Mouse (Mus musculus) heart, postnatal 0 days (tissue): ENCODE results near the gene Unc13b. TPM values are rescaled to one million over a fixed set of nuclear protein-coding genes. Genes with fewer than 3 reads are reported as not detected.

ENCODE experiments used
- ATAC-seq: fragments of 200-750 bp; cut with Nextera tagmentation; 2 replicates; pipeline ENCODE4 v1.8.0; 2017; ENCODE audit warnings: low read depth, moderate number of reproducible peaks, moderate library complexity; ENCODE audit not compliant: insufficient read depth
- DNase-seq: peaks from one replicate; pipeline ENCODE4 v3.0.0-alpha.2; 2016; ENCODE audit warnings: low spot score
- H3K27ac ChIP-seq: fragments of 300-500 bp; sonication (generic); 2 replicates; pipeline ENCODE4 v1.5.1; 2014; ENCODE audit warnings: low read depth, mild to moderate bottlenecking
- H3K27me3 ChIP-seq: fragments of 300-500 bp; sonication (generic); 2 replicates; pipeline ENCODE4 v1.6.1; 2014; ENCODE audit warnings: low read length, mixed read lengths; ENCODE audit not compliant: control insufficient read depth, insufficient read depth
- H3K36me3 ChIP-seq: fragments of 300-500 bp; sonication (generic); replicated peaks from 2 replicates; pipeline ENCODE4 v1.6.1; 2014; ENCODE audit warnings: low read length, mixed read lengths; ENCODE audit not compliant: control insufficient read depth, insufficient read depth
- H3K4me1 ChIP-seq: fragments of 300-500 bp; sonication (generic); 2 replicates; pipeline ENCODE4 v1.6.1; 2014; ENCODE audit warnings: antibody characterized with exemption; ENCODE audit not compliant: control insufficient read depth, insufficient read depth
- H3K4me2 ChIP-seq: fragments of 300-500 bp; sonication (generic); 2 replicates; pipeline ENCODE4 v1.6.1; 2014; ENCODE audit warnings: low read depth, mild to moderate bottlenecking, low read length, moderate library complexity
- H3K4me3 ChIP-seq: fragments of 300-500 bp; sonication (generic); 2 replicates; pipeline ENCODE4 v1.5.1; 2014; ENCODE audit warnings: low read depth, low read length
- H3K9ac ChIP-seq: fragments of 300-500 bp; sonication (generic); replicated peaks from 2 replicates; pipeline ENCODE4 v1.6.1; 2014; ENCODE audit warnings: low read depth, low read length, mixed read lengths
- H3K9me3 ChIP-seq: fragments of 300-500 bp; sonication (generic); replicated peaks from 2 replicates; pipeline ENCODE4 v1.6.1; 2016; ENCODE audit warnings: low read length; ENCODE audit not compliant: control insufficient read depth
- CTCF ChIP-seq: IDR thresholded peaks from 2 replicates; pipeline ENCODE4 v1.5.1; 2016; ENCODE audit warnings: antibody characterized with exemption, control low read depth, low read depth
- EP300 ChIP-seq: IDR thresholded peaks from 2 replicates; pipeline ENCODE4 v1.6.1; 2016; ENCODE audit warnings: antibody characterized with exemption, low read depth
- WGBS: fragments of 180-500 bp; shearing (Covaris S2); extraction: QIAGEN DNeasy Blood & Tissue Kit; methylation state at CpG from one replicate; pipeline ENCODE4 v1.1.7; 2014; 5-methylcytosine and 5-hydroxymethylcytosine counted together
- polyA plus RNA-seq: library from polyadenylated mRNA; unstranded; fragments of >200 nt; fragmentation: Nextera tagmentation; extraction: Ambion mirVana; gene quantifications from 2 replicates; pipeline ENCODE4 v1.2.1, GENCODE M21; 2015
- total RNA-seq: library from RNA; depleted of rRNA; stranded (reverse); fragments of >200 nt; gene quantifications from 2 replicates; pipeline ENCODE4 v1.2.3, GENCODE M21; 2014; ENCODE audit warnings: low replicate concordance

Unc13b gene
- total and polyA plus RNA-seq, 2 experiments from 2014 or later, result 5.4 to 51.8 TPM

DNA sequence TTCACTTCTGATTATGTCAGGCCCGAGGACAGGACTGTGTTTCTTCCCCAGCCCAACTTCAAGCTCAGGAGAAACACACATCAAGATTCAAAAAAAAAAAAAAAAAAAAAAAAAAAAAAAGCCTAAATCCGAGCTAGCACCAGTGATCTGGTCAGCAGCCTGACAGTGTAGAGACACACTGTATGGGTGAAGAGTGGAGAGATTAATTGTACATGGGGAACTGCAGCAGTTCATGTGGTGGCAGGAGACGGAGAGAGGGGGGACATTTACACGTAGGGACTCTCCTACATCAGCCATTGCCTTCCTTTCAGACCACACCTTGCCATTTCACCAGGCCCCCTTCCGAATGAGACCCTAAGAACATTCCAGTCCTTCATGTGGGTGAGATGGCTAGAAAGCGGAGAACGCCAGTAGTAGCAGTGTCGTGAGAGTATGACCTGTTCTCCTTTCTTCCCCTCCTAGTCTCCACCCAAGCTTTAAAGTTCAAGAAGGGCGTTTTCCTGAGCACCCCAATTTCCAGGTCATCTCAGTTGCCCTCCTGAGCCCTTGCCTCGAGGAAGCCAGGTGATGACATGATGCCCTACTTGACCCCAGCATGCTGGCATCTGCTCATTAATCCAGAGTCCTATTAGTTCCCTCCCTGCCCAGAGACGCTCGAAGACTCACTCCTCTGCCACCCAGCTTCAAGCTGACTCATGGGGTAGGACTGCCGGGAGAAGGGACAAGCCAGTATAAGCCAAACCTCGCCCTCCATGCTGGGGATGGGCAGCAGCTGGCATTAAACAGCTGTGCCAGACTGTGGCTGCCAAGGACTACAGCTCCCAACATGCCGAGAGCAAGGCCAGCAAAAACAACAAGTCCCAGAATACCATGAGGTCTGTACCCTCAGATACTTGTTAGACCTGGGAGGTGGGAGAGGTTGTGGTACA lies 19.9 kb upstream of the Unc13b start:
- TF ChIP-seq CTCF, result no peak
- no peak for TF ChIP-seq EP300
- Histone ChIP-seq H3K4me1 (peaks cover 23% of the 10 kb centered on the region), H3K4me3 (peak overlapping the region; percentile 89), H3K27ac (peak overlapping the region; percentile 88), H3K36me3 (peaks cover 26% of the 10 kb centered on the region), H3K27me3 (no peaks in the 10 kb centered on the region), H3K9me3 (no peaks in the 10 kb centered on the region), H3K9ac (peak overlapping the region; percentile 91), H3K4me2 (peak overlapping the region; percentile 99)
- 44% methylated on average over 15 of the region's 15 CpGs for WGBS
- DNase-seq (peak; percentile 30), ATAC-seq (0 out of 2 replicates have a peak, but pooled peaks have one; percentile 3)

DNA sequence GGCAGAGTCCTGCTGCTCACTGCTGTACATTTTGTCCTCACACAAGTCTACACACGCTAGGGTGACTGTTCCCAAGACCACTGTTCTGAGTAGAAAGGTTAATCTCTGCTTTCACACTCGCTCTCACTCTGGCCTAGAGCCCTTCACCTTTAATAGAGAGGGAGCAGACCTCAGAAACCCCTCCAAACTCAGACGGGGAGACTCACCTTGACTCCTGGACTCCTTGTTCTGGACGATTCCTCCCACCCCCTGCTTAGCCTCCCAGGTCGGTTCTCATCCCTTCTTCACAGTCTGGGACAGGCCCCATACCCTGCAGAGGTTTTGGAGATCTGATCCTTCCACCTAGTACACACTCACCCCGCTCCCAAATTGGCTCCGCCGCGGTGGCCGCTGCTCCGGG lies 19.1 kb upstream of the Unc13b start:
- peak; percentile 15 for ATAC-seq
- Histone ChIP-seq H3K4me3 (peak overlapping the region; percentile 89), H3K9ac (peak overlapping the region; percentile 91), H3K27ac (peak overlapping the region; percentile 88), H3K4me2 (peak overlapping the region; percentile 99), H3K9me3 (no peaks in the 10 kb centered on the region), H3K4me1 (peaks cover 29% of the 10 kb centered on the region), H3K36me3 (peaks cover 19% of the 10 kb centered on the region), H3K27me3 (no peaks in the 10 kb centered on the region)
- no peak for TF ChIP-seq EP300
- no peak for TF ChIP-seq CTCF
- DNase-seq, result no peak
- WGBS, result under 1% methylated on average over 11 of the region's 11 CpGs

- ATAC-seq, result peak; percentile 97
- Histone ChIP-seq H3K27me3 (no peaks in the 10 kb centered on the region), H3K4me1 (peaks cover 34% of the 10 kb centered on the region), H3K9me3 (no peaks in the 10 kb centered on the region), H3K9ac (peak overlapping the region; percentile 91), H3K4me3 (peak overlapping the region; percentile 89), H3K27ac (peak overlapping the region; percentile 88), H3K4me2 (peak overlapping the region; percentile 99), H3K36me3 (peaks cover 15% of the 10 kb centered on the region)
- 1% methylated on average over 25 of the region's 25 CpGs for WGBS
- DNase-seq, result peak; percentile 99
- peak; percentile 74 for TF ChIP-seq EP300
- TF ChIP-seq CTCF, result no peak; the same call in 1 of the 2 replicates
Measured at GRCm38 (mm10) chr4:43040114-43040572, 18.6 kb upstream of the Unc13b start.

DNA sequence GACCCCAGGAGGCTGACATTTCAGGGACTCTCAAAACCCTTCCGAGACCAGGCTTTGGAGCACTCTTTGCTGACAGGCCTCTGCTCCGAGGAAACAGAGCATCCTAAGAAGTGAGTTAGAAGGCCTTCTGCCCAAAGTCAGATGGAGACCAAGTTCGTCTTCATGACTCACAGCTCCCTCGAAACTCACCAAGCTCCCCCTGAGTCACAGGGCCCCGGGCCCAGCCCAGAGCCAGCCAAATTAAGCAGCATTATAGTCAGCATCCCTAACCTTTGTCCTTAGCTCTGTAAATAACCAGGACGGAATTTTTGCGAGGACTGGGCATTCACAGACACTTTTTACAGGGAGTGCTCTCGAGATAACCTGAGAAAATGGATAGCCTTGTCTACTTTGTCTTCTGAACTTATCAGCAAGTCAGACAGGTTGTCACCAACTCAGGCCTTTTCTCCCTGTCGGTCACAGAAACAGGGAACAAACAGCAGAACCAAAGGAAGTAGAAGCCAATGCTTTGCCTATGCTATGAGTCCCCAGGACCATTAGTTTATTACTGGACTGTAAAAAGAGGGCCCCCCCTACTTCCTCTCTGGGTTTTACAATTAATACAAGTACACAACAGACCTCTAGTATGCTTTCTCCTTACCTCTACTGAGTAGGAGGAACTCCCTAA lies 17.7 kb upstream of the Unc13b start:
- Histone ChIP-seq H3K27me3 (no peaks in the 10 kb centered on the region), H3K9me3 (no peaks in the 10 kb centered on the region), H3K27ac (no peak overlapping the region), H3K4me1 (peaks cover 36% of the 10 kb centered on the region), H3K4me3 (no peak overlapping the region), H3K36me3 (peaks cover 7% of the 10 kb centered on the region), H3K4me2 (no peak overlapping the region), H3K9ac (no peak overlapping the region)
- no peak for DNase-seq
- TF ChIP-seq CTCF (no peak), EP300 (no peak)
- ATAC-seq, result no peak
- WGBS, result 53% methylated on average over 9 of the region's 9 CpGs

- H3K27ac ChIP-seq, result peak overlapping the region; percentile 79
- H3K9ac ChIP-seq, result no peak overlapping the region
- no peaks in the 10 kb centered on the region for H3K36me3 ChIP-seq
- no peaks in the 10 kb centered on the region for H3K27me3 ChIP-seq
- 21% methylated on average over 7 of the region's 7 CpGs for WGBS
- H3K4me1 ChIP-seq, result peaks cover 22% of the 10 kb centered on the region
- H3K4me2 ChIP-seq, result peak overlapping the region; percentile 94; the same call in 1 of the 2 replicates
- TF ChIP-seq CTCF, result no peak
- TF ChIP-seq EP300, result no peak
- no peaks in the 10 kb centered on the region for H3K9me3 ChIP-seq
- no peak overlapping the region for H3K4me3 ChIP-seq
- DNase-seq (peak; percentile 77), ATAC-seq (no peak)
Measured at GRCm38 (mm10) chr4:43043644-43044357, 15.0 kb upstream of the Unc13b start.
